17 mouse cellular contexts compared by ENCODE assay signal in the genomic region with DNA sequence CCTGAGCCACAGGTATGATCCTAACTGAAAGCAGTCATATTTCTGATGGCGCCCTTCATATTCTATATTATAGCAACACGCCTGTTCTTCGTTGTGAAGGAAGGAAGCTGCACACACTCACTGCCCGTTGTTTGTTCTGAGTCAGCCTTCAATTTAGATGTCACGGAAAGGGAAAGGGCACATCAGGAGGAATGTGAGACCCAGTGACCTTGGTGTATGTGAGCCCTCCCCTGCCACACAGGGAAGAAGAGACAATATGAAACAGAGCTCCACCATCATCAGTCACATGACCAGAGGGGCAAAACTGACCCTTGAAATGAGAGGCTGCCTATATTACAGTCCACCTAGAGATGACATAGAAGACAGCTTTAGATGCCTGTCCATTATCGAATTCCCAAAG.
"Had no signal": no experiment of that assay in that cellular context is flagged by ENCODE, and none has a peak within 500 bp of the region (broad histone marks: within the 10 kb centered on the region; RNA-seq: fewer than 3 reads in every experiment).

No protein-coding gene starts in this region.

- H3K4me2 ChIP-seq: lung, embryonic 15.5 days; midbrain, embryonic 11.5 days; midbrain, embryonic 13.5 days; midbrain, embryonic 15.5 days; neural tube, embryonic 12.5 days; stomach, embryonic 15.5 days had no signal

- H3K4me1 ChIP-seq: lung, embryonic 15.5 days; midbrain, embryonic 13.5 days; midbrain, embryonic 15.5 days; neural tube, embryonic 12.5 days; stomach, embryonic 15.5 days had no signal

- ATAC-seq: lung, postnatal 0 days; midbrain, embryonic 13.5 days; midbrain, embryonic 15.5 days had no signal

- H3K4me3 ChIP-seq: lung, embryonic 15.5 days; megakaryocyte, embryonic 14.5 days; midbrain, embryonic 13.5 days; midbrain, embryonic 15.5 days; neural tube, embryonic 12.5 days; stomach, embryonic 15.5 days had no signal

- H3K9ac ChIP-seq: lung, embryonic 15.5 days; midbrain, embryonic 13.5 days; midbrain, embryonic 15.5 days; neural tube, embryonic 12.5 days; stomach, embryonic 15.5 days had no signal

- H3K27ac ChIP-seq: lung, embryonic 15.5 days; macrophage; midbrain, embryonic 13.5 days; midbrain, embryonic 15.5 days; neural tube, embryonic 12.5 days; stomach, postnatal 0 days had no signal

- H3K27me3 ChIP-seq: lung, embryonic 15.5 days; megakaryocyte, embryonic 14.5 days; midbrain, embryonic 13.5 days; midbrain, embryonic 15.5 days; neural tube, embryonic 12.5 days; stomach, embryonic 15.5 days had no signal

- DNase-seq: lung, adult 2 months; lung, postnatal 14 days; lung, postnatal 36 days; right cerebral cortex, postnatal 14 days; thymus, adult 2 months; thymus, postnatal 25 days; thymus, postnatal 4 days had no signal

- H3K9me3 ChIP-seq: lung, embryonic 15.5 days; megakaryocyte, embryonic 14.5 days; midbrain, embryonic 13.5 days; midbrain, embryonic 15.5 days; neural tube, embryonic 12.5 days; stomach, embryonic 15.5 days had no signal

- H3K36me3 ChIP-seq: lung, embryonic 15.5 days; midbrain, embryonic 13.5 days; midbrain, embryonic 15.5 days; neural tube, embryonic 12.5 days; stomach, embryonic 15.5 days had no signal
